Mouse (Mus musculus): ENCODE data around the gene Kat8.
A peak's percentile ranks its signal among the peaks of the same experiment; 100 is the strongest.

Kat8 gene

GRCm38 (mm10) chr7:127896384-127896783 is 15.9 kb upstream of the Kat8 start:
- DNase-seq (ENCODE audit: low read depth, low spot score) = peak; percentile 84

GRCm38 (mm10) chr7:127897542-127897941 is 14.8 kb upstream of the Kat8 start:
- no peak for DNase-seq (ENCODE audit: low read depth, low spot score)

- DNase-seq (ENCODE audit: low read depth, low spot score) = peak; percentile 76
Observed at GRCm38 (mm10) chr7:127898179-127898956, 13.9 kb upstream of the Kat8 start.

GRCm38 (mm10) chr7:127899997-127900396 is 12.3 kb upstream of the Kat8 start:
- DNase-seq (ENCODE audit: low read depth, low spot score) = no peak

GRCm38 (mm10) chr7:127901772-127902171 is 10.5 kb upstream of the Kat8 start:
- no peak for DNase-seq (ENCODE audit: low read depth, low spot score)

GRCm38 (mm10) chr7:127903971-127904796 is 8.1 kb upstream of the Kat8 start, which contains the start of gene Bckdk:
TSS of gene Bckdk (plus strand) at chr7:127904082.
- peak; percentile 88 for DNase-seq (ENCODE audit: low read depth, low spot score)

- no peak for DNase-seq (ENCODE audit: low read depth, low spot score)
Observed at GRCm38 (mm10) chr7:127907939-127908338, 4.4 kb upstream of the Kat8 start.

GRCm38 (mm10) chr7:127908656-127909055 is 3.7 kb upstream of the Kat8 start:
- no peak for DNase-seq (ENCODE audit: low read depth, low spot score)

- no peak for DNase-seq (ENCODE audit: low read depth, low spot score)
Observed at GRCm38 (mm10) chr7:127912938-127913337, 622 bp downstream of the Kat8 start.

- no peak for DNase-seq (ENCODE audit: low read depth, low spot score)
Observed at GRCm38 (mm10) chr7:127915293-127915692, 3.0 kb downstream of the Kat8 start.

GRCm38 (mm10) chr7:127918203-127918602 is 5.9 kb downstream of the Kat8 start:
- peak; percentile 89 for DNase-seq (ENCODE audit: low read depth, low spot score)

GRCm38 (mm10) chr7:127919290-127919689 is 7.0 kb downstream of the Kat8 start:
- peak; percentile 62 for DNase-seq (ENCODE audit: low read depth, low spot score)

- DNase-seq (ENCODE audit: low read depth, low spot score) = peak; percentile 73
Observed at GRCm38 (mm10) chr7:127921516-127921915, 9.2 kb downstream of the Kat8 start.

- no peak for DNase-seq (ENCODE audit: low read depth, low spot score)
Observed at GRCm38 (mm10) chr7:127922451-127923275, 10.3 kb downstream of the Kat8 start.

GRCm38 (mm10) chr7:127923714-127924113 is 11.4 kb downstream of the Kat8 start:
- DNase-seq (ENCODE audit: low read depth, low spot score) = no peak

GRCm38 (mm10) chr7:127925252-127925651 is 12.9 kb downstream of the Kat8 start:
- no peak for DNase-seq (ENCODE audit: low read depth, low spot score)

GRCm38 (mm10) chr7:127926066-127926465 is 13.8 kb downstream of the Kat8 start:
- DNase-seq (ENCODE audit: low read depth, low spot score) = no peak

GRCm38 (mm10) chr7:127926846-127927245 is 14.5 kb downstream of the Kat8 start:
- no peak for DNase-seq (ENCODE audit: low read depth, low spot score)

- DNase-seq (ENCODE audit: low read depth, low spot score) = no peak
Observed at GRCm38 (mm10) chr7:127927726-127928125, 15.4 kb downstream of the Kat8 start.

GRCm38 (mm10) chr7:127928596-127928995 is 16.3 kb downstream of the Kat8 start:
- no peak for DNase-seq (ENCODE audit: low read depth, low spot score)

GRCm38 (mm10) chr7:127929923-127930322 is 17.6 kb downstream of the Kat8 start, which contains the start of gene Prss8:
TSS of gene Prss8 (minus strand) at chr7:127930104.
- no peak for DNase-seq (ENCODE audit: low read depth, low spot score)

GRCm38 (mm10) chr7:127930636-127931035 is 18.3 kb downstream of the Kat8 start:
- no peak for DNase-seq (ENCODE audit: low read depth, low spot score)

Measured in ES-CJ7 (cell line).